Comparison of ENCODE assay signal across 11 mouse cellular contexts in the genomic region with DNA sequence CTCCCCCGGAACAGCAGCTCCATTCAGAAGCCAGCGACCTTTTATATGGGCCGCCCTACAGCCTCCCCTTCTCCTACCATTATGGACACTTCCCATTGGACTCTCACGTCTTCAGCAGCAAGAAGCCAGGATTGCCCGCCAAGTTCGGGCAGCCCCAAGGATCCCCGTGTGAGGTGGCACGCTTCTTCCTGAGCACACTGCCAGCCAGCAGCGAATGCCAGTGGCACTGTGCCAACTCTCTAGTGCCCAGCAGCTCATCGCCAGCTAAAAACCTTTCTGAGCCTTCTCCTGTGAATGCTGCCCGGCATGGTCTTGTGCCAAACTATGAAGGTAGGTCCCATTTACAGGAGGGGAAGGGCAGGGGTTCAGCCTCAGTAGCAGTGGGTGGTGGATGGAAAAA. TPM values are rescaled to one million over a fixed set of nuclear protein-coding genes. Genes with fewer than 3 reads are reported as not detected.
DNase-seq lines count a peak whose midpoint lies in the region; ATAC-seq and TF ChIP-seq lines count a peak whose summit lies in the region.
"Had no signal": no experiment of that assay in that cellular context is flagged by ENCODE, and none has a peak within 500 bp of the region (broad histone marks: within the 10 kb centered on the region; RNA-seq: fewer than 3 reads in every experiment).

No protein-coding gene starts in this region.

- no peak overlapping the region for H3K4me2 ChIP-seq in hindbrain, embryonic 16.5 days (ENCODE audit: low read length)
- no peak overlapping the region for H3K4me2 ChIP-seq in hindbrain, embryonic 11.5 days (replicated peaks; ENCODE audit: low read depth, low read length)
- H3K4me2 ChIP-seq: embryonic facial prominence, embryonic 15.5 days; midbrain, embryonic 12.5 days had no signal

- H3K4me1 ChIP-seq in hindbrain, embryonic 16.5 days (ENCODE audit: control insufficient read depth, insufficient read depth, low read depth, low read length), result peaks cover 18% of the 10 kb centered on the region
- peaks cover 5% of the 10 kb centered on the region for H3K4me1 ChIP-seq in hindbrain, embryonic 11.5 days (replicated peaks; ENCODE audit: control insufficient read depth, insufficient read depth, low read length)
- peaks cover 13% of the 10 kb centered on the region for H3K4me1 ChIP-seq in E14TG2a.4 (replicated peaks; ENCODE audit: low read depth, low read length)
- no peaks in the 10 kb centered on the region for H3K4me1 ChIP-seq in thymus, adult 2 months (replicated peaks; ENCODE audit: control insufficient read depth, insufficient read depth, low read length)

- H3K4me3 ChIP-seq in hindbrain, embryonic 16.5 days (ENCODE audit: low read length), result no peak overlapping the region
- H3K4me3 ChIP-seq in hindbrain, embryonic 11.5 days (ENCODE audit: low read depth, low read length), result no peak overlapping the region
- H3K4me3 ChIP-seq in E14TG2a.4 (replicated peaks; ENCODE audit: low read length), result peak overlapping the region; percentile 43
- H3K4me3 ChIP-seq in thymus, adult 2 months (ENCODE audit: control insufficient read depth, insufficient read depth, low read length), result no peak overlapping the region
- H3K4me3 ChIP-seq: embryonic facial prominence, embryonic 15.5 days; midbrain, embryonic 12.5 days had no signal

- DNase-seq in hindbrain, embryonic 11.5 days (ENCODE audit: low spot score), result no peak
- peak; percentile 73 to 78 for DNase-seq in adrenal gland, postnatal 36 days
- DNase-seq in kidney, adult 8-10 months, result peak; percentile 31 to 33
- DNase-seq in frontal cortex, postnatal 25 days (ENCODE audit: low spot score in 2 of 2), result no peak
- no peak for DNase-seq in thymus, adult 2 months
- DNase-seq in urinary bladder, postnatal 4 days (ENCODE audit: low spot score in 2 of 2), result no peak

- ATAC-seq in hindbrain, embryonic 16.5 days, result peak; percentile 71
- no peak for ATAC-seq in hindbrain, embryonic 11.5 days (ENCODE audit: low FRiP score)

- WGBS in hindbrain, embryonic 16.5 days, result 44% methylated on average over 11 of the region's 11 CpGs
- WGBS in hindbrain, embryonic 11.5 days, result 87% methylated on average over 11 of the region's 11 CpGs
- 70% methylated on average over 11 of the region's 11 CpGs for WGBS in thymus, adult 2 months

- H3K9ac ChIP-seq in hindbrain, embryonic 16.5 days (ENCODE audit: low read depth, low read length), result no peak overlapping the region
- H3K9ac ChIP-seq in hindbrain, embryonic 11.5 days (ENCODE audit: low read depth, low read length), result no peak overlapping the region
- H3K9ac ChIP-seq: embryonic facial prominence, embryonic 15.5 days; midbrain, embryonic 12.5 days had no signal

- H3K36me3 ChIP-seq in hindbrain, embryonic 16.5 days (ENCODE audit: control insufficient read depth, insufficient read depth, low read length), result no peaks in the 10 kb centered on the region
- no peaks in the 10 kb centered on the region for H3K36me3 ChIP-seq in hindbrain, embryonic 11.5 days (ENCODE audit: control insufficient read depth, insufficient read depth, low read length)
- no peaks in the 10 kb centered on the region for H3K36me3 ChIP-seq in E14TG2a.4 (ENCODE audit: insufficient read depth, low read length)
- no peaks in the 10 kb centered on the region for H3K36me3 ChIP-seq in thymus, adult 2 months (ENCODE audit: control insufficient read depth, insufficient read depth, low read length)
- H3K36me3 ChIP-seq: embryonic facial prominence, embryonic 15.5 days; midbrain, embryonic 12.5 days had no signal

- TF ChIP-seq POLR2A in thymus, adult 2 months (IDR thresholded peaks at IDR 0.05; ENCODE audit: control insufficient read depth, extremely low read depth, insufficient read depth, low read length, poor library complexity), result no peak

- peaks cover 43% of the 10 kb centered on the region for H3K27me3 ChIP-seq in hindbrain, embryonic 16.5 days (replicated peaks; ENCODE audit: control insufficient read depth, insufficient read depth, low read length)
- peaks cover 40% of the 10 kb centered on the region for H3K27me3 ChIP-seq in hindbrain, embryonic 11.5 days (ENCODE audit: control insufficient read depth, insufficient read depth, low read length)
- H3K27me3 ChIP-seq in E14TG2a.4 (ENCODE audit: insufficient read depth, low read length), result peaks cover 85% of the 10 kb centered on the region
- peaks cover 27% of the 10 kb centered on the region for H3K27me3 ChIP-seq in thymus, adult 2 months (ENCODE audit: control insufficient read depth, insufficient read depth, low read length)

- H3K27ac ChIP-seq in hindbrain, embryonic 16.5 days (ENCODE audit: low read depth, low read length), result no peak overlapping the region
- no peak overlapping the region for H3K27ac ChIP-seq in hindbrain, embryonic 11.5 days (ENCODE audit: low read depth, low read length)
- H3K27ac ChIP-seq in thymus, adult 2 months (ENCODE audit: control insufficient read depth, insufficient read depth, low read length), result no peak overlapping the region
- H3K27ac ChIP-seq: embryonic facial prominence, embryonic 15.5 days; kidney, postnatal 0 days; midbrain, embryonic 12.5 days had no signal

- H3K9me3 ChIP-seq in hindbrain, embryonic 16.5 days (ENCODE audit: control insufficient read depth, low read length), result no peaks in the 10 kb centered on the region
- no peaks in the 10 kb centered on the region for H3K9me3 ChIP-seq in hindbrain, embryonic 11.5 days (ENCODE audit: control insufficient read depth, low read length)
- H3K9me3 ChIP-seq in E14TG2a.4 (ENCODE audit: low read length), result no peaks in the 10 kb centered on the region
- H3K9me3 ChIP-seq: embryonic facial prominence, embryonic 15.5 days; midbrain, embryonic 12.5 days had no signal

- no peak for TF ChIP-seq CTCF in E14TG2a.4 (conservative IDR thresholded peaks at IDR 0.05; ENCODE audit: low read length)
- no peak for TF ChIP-seq CTCF in thymus, adult 2 months (IDR thresholded peaks at IDR 0.05; ENCODE audit: borderline replicate concordance, control insufficient read depth, extremely low read depth, insufficient read depth, low read length, poor library complexity)

RNA-seq across cellular contexts. Expression of a gene that starts 38.5 kb away (rescaled TPM):
- polyA plus RNA-seq in hindbrain, embryonic 16.5 days (2015; fragmentation: Nextera tagmentation; extraction: Ambion mirVana), result 0.10 TPM in 1 of 2 replicates, not detected in the other
- 0.35 and 0.39 TPM in 2 replicates for polyA plus RNA-seq in hindbrain, embryonic 11.5 days (2014; fragmentation: Nextera tagmentation; extraction: Ambion mirVana)
- not detected for total RNA-seq in adrenal gland, postnatal 36 days (2021)
- polyA plus RNA-seq in thymus, adult 2 months (2012; rRNA removed), result 0.07 and 0.09 TPM in 2 replicates

Comparison
In these comparisons a context has a peak if more than half of its experiments do, and no peak if none do; other contexts are left out.
1. DNase-seq: peak in adrenal gland, postnatal 36 days (2 of 2) and kidney, adult 8-10 months (2 of 2); none in hindbrain, embryonic 11.5 days (single experiment), frontal cortex, postnatal 25 days (0 of 2), thymus, adult 2 months (single experiment) and urinary bladder, postnatal 4 days (0 of 2).